Mouse (Mus musculus) MN1 (cell line): ENCODE results near the gene Pcnx2.

ENCODE experiments used
- DNase-seq: peaks from one replicate; pipeline ENCODE4 v3.0.0-alpha.2; 2016; ENCODE audit warnings: low spot score

The Pcnx2 gene

DNA sequence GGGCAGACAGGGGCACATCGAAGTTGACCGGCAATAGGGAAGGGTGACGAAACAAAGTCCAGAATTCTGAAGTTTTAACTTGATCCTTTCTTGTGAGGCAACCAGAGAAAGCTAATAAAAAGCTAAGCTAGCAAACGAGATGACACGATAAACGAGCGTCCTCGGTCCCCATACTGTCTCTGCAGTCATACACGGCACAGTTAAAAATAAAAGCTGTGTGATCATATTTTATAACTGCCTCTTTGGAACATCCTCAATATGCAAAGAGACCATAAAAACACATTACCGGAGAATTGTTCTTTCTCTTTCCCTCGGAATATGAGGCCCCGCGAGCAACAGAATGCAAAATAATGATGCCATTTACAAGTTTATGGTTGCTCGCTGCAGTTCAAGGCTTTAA is 76.1 kb downstream of the Pcnx2 start:
- no peak for DNase-seq

DNA sequence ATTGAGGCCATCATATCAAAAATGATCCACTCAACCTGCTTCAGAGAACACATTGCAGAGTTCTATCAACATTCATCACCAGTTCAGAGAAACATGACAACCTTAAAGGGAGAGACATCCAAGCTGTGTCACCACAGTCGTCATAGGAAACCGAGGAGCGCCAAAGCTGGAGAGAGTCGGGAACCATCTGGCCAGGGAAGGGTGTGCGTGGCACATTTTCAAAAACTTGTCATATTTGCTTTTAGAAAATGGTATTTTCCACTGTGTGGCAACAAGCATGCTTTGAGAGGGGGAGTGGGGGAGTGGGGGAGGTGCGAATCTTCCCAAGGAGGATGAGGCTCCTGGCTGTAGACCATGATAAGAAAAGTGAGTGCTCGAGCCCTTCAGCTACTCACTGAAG is 78.3 kb downstream of the Pcnx2 start:
- DNase-seq: no peak

DNA sequence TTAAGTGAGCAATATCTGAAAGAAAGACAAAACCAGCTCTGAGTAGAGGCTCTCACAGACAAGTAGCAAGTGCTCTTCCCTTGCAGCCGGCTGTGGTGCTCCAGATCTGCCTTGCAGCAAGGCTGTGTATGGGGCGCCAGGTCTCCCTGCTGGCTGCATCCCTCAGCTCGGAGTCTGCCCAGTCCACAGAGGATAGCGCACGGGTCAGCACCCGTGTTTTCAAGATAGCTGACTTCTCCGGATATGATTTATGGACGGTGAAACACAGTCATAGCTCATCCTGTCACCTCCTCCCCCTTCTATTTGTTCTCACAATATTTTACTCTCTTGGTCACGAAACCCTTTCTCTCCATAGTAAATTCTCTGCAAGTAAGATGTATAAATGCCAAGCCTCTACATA is 79.3 kb downstream of the Pcnx2 start:
- DNase-seq: no peak

DNA sequence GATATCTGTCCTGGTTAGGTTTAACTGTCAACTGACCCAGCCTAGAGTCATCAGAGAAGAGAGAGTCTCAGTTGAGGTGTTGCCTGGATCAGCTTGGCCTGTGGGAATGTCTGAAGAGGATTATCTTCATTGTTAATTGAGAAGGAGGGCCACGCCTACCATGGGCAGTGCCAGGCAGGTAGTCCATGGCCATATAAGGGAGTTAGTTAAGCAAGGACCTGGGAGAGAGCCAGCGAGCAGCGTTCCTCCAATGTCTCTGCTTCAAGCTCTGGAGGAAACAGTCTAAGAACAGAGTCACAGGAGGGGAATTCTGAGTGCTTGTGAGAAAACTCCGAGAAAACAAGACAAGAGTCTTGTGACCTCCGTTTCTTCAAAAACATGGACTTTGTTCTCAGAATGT is 81.4 kb downstream of the Pcnx2 start:
- DNase-seq: no peak

DNA sequence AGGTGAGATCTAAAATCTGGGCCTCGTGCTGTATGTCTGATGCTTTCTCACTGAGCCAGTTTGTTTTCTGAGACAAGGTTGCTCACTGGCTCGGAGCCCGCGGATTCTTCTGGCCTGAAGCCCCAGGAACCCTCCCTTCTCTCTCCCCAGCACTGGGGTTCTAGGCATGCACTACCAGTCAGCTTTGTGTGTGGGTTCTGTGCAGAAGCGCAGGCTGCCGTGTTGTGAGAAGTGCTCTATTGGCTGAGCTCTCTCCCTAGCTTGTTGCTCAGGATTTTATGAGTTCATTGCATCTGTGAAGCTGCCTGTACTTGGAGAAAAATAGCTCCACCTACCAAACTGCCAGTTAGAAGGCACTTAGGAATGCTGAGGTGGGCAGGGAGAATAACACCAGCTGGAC is 89.3 kb downstream of the Pcnx2 start:
- no peak for DNase-seq

DNA sequence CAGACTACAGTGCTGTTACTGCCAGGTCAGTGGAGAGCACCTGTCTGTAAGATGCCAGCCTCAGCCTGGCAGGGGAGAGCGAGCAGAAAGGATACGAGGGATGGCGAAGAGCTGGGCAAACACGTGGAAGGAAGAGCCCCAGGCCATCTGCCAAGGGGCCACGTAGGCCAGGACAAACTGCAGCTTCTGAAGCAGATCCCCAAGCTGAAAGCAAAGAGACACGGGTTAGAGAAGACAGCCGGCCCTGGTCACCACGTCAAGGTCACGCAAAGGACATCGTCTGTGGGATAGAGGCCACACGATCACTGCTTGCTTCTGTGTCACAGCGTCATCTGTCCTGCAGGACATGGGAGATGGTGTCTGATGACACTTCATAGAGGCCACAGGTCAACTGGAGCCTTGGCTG is 90.2 kb downstream of the Pcnx2 start:
- DNase-seq: no peak

DNA sequence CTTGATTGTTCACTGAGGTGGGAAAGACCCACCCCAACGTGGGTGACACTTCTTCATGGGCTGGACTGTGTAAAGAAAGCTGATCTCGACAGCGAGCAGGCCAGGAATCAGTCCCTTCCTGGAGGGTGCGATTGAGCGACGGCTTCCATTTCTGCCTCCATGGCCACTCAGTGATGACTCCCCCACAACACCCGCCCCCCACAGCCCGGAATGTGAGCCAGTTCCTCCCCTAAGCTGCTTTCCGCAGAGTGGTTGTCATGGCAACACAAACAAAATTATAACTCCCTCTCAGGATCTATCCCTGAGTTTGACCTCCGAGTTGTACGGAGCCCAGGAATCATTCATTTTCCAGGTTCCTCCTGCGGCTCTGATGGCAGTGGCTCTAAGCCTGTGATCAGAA is 91.7 kb downstream of the Pcnx2 start:
- no peak for DNase-seq

DNA sequence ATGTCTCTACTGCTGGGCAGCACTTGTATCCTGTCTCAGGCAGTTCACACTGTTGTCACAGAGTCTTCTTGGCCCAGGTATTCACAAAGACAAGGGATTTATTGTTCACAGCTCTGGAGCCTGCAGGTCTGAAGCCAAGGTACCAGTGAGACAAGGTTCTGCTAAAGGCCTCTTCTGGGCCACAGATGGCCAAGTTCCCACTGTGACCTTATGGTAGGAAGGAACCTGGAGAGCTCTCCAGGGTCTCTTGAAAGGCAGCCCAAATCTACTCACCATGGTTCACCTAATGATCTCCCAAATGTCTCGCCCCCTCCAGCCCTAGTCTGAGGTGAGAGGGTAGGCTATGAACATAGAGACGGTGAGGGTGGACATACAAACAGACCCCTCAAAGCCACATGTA is 101.1 kb downstream of the Pcnx2 start:
- no peak for DNase-seq

DNA sequence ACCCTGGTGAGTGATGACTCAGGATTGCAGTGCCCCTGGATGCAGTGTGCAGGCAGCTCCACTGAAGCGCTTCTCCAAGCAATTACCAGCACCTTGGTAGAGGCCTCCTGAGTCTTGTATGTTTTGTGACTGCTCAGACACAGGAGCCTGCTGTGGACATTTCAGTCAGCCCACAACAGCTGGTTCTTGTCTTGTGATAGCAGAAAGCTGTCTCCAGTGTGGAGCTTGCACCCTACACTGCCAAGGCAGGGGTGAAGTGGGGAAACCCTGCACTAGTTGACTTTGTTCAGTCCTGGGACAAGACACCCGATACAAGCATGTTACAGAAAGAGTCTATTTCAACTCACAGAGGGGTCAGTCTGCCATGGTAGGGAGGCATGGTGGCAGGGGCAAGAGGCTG is 102.8 kb downstream of the Pcnx2 start:
- no peak for DNase-seq

DNA sequence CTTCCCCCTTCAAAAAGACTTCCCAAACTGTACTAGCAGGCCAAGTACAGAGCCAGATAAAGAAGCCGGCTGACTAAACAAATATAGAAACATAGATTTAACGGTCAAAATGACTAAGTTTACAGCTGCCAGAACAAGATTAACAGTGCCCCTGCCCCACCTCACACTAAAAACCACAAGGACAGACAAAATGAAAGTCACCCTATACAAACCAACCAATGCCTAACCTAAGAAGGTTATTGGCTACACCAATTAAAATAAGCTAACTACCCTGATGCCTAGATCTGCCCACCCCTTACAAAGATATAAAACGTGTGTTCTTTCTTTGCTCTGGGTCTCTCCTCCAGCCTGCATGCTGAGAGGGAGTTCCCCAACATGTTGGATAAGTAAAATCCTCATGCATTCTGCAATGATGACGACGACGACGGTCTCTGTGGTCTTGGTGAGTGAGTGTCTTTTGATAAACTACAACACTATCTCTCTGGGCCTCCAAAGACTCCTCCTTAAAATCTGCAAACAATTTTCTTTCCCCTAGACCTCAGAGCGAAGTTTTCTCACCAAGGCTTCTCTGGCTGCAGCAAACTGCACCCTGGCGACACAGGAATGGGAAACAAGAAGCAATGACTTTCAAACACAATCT is 105.2 kb downstream of the Pcnx2 start:
- no peak for DNase-seq

DNA sequence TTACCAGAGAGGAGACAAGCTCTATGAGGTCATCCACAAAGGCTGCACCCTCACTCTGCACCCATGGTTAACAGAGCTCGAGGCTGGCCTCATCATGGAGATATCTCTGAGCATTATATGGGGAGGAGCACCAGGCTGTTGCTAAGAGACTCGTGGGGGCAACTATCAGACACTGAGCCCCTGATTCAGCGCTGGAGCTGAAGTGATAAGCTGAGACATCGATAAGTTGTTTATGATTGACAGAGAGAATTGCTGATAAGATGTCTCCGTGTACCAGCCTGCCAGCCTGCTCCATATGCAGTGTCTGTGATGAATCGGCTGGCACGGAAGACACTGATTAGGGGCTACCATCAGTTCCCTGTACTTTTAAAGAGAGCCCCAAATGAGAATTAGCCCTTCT is 111.2 kb downstream of the Pcnx2 start:
- no peak for DNase-seq

DNA sequence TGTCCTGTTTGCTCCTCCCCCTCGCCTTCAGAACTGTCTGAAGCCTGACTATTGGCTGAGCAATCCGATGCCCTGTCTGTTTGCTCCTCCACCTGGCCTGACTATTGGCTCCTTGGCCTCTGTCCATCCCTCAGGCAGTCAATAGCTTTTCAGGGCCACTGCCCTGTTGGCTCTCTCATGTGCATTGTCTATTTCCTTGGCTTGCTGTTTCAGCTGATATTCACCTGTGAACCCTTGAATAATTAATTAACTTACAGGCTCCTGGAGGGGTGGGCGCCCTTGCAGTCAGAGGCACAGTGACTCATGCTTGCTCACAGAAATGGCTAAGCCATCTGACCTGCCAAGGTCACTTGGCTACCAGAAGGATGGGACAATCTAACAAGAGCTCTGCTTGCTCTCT is 116.0 kb downstream of the Pcnx2 start:
- DNase-seq: peak; percentile 58

DNA sequence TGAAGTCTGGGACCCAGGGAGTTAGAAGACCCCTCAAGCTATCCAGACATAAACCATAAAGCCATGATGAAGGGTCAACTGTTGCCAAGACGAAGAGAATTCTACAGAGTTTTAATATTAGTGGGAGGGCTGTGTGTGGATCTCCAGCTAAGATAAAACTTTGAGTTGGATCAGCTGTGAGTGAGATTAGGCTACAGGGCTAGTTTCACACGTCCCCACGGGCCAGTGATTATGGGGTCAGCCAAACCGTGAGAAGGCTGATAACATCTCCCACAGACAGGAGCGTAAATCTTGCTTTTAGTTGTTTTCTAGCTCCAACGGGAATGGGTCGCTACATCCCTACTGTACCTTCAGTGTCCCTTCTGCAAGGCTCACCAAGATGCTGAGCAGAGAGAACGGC is 118.5 kb downstream of the Pcnx2 start:
- DNase-seq: no peak

DNA sequence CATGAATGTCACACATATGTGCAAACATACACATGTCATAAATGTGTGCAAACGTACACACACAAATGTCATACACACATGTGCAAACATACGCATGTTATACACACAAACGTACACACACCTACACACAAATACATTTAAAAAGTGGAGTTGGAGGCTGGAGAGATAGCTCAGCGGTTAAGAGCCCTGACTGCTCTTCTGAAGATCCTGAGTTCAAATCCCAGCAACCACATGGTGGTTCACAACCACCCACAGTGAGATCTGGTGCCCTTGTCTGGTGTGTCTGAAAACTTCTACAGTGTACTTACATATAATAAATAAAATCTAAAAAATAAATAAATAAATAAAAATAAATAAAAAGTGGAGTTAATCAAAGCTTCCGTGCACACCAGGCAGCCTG is 119.2 kb downstream of the Pcnx2 start:
- DNase-seq: no peak

DNA sequence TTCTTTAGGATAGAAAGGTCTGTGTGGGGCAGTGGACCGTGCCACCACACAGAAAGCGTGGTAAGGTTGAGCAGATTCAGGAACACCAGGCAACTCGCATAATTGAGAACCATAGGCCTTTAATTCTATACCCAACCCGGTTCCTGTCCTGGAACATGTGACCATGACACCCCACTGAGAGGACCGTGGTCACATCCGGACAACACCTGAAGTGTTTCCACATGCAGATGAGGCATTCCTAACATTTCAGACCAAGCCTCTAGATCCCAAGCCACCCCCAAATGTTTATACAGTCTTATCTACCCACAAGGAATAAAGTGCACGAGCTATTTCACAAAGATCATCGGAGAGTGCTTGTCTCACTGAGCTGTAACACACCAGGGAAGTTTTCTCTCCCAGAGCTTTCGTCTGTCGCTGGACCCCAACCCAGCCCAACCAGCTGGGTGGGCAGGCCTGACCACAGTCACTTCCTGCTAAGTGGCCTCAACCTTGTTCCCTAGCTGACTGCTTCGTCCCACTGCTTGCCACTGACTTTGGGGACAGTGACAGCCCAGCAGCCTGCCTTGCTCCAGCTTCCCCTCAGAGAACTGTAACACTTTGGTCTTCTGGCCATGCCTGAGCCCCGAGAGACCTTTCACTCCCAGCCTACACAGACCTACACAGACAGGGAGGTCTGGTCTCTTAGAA is 120.5 kb downstream of the Pcnx2 start:
- no peak for DNase-seq

DNA sequence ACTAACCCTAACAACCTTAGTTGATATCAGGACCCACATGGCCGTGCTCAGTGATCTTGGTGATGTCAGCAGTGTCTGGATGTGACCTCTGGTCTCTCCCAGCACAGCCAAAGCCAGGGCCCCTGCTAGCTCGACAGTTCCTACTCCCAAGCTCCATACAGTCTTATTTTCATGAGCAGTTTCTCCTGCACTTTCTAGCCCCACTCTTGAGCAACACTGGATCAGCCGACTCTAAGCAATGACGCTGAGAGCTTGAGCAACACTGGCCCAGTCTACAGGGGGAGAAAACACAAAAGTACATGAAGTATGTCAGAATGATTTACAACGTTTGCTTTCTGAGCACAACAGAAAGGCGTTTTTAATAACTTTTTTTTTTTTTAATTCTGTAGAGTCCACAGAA is 121.3 kb downstream of the Pcnx2 start:
- no peak for DNase-seq

DNA sequence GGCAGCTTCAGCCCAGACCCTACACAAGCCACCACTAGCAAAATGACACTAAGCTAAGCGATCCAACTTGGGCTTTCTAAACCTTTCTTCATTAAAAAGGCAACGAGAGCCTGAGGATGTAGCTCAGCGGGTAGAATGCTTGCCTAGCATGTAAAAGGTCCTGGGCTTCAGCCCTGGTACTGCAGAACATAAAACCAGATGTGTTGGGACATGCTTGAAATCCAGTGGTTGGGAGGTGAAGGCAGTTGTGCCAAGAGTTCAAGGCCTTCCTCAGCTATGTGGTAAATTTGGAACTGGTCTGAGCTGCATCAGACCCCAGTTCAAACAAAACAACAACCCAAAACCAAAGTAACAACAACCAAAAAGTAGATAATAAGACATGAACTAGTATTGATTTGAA is 121.8 kb downstream of the Pcnx2 start:
- no peak for DNase-seq

DNA sequence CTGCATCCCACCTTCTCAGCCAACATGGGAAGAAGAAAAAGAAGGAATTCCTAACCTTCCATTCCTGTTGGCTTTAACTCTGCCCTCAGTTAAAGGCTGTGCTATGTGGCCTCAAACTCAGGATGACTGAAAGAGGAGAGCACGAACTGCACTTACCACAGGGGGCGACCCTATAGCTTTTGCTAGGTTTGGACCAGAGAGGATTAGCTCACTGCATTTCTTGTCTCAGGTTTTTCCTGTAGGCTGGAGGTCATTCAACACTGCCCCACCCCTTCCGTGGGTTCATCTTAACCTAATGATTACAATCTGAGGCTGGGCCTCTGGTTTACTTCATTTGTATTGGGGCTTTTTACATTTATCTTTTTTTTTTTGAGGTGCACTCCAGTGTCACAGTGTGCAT is 123.1 kb downstream of the Pcnx2 start:
- no peak for DNase-seq

DNA sequence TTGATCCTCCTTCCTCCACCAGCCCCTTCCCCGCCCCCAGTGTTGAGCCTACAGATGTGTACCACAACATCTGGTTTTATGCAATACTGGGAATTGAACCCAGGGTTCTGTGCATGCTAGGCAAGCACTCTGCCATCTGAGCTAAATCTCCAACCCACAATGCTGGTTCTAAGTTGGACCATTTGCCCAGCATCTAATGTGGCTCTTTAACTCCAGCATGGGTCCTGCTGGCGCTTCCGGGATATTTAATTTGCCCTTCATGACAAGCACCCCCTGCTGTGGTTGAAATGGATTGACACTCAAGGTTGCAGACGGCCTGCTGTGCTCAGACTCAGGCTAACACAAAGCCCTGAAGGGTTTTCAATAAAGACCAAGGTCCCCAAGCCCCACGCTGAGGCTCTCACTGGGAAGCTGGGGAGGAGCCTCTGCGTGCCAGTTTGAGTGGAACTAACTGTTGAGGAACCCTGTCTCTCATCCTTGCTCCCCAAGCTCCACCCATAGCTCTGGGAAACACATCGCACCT is 124.8 kb downstream of the Pcnx2 start:
- no peak for DNase-seq

DNA sequence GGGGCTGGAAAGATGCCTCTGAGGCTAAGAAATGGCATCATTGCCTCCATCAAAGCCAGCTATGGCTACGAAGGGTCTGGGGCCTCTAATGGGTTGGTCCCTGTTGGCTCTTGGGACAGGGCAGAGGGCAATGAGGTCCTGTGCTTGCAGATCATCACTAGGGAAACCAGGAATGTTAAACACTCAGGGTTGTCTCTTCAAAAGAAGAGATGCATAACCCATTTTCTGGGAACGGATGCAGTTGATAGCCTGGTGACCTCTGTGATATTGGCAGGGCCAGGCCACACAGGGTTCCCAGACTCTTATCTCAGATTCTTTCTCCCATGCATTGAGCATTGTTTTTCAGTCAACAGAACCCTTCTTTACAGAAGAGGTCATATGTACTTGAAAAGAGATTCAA is 125.8 kb downstream of the Pcnx2 start:
- DNase-seq: no peak

DNA sequence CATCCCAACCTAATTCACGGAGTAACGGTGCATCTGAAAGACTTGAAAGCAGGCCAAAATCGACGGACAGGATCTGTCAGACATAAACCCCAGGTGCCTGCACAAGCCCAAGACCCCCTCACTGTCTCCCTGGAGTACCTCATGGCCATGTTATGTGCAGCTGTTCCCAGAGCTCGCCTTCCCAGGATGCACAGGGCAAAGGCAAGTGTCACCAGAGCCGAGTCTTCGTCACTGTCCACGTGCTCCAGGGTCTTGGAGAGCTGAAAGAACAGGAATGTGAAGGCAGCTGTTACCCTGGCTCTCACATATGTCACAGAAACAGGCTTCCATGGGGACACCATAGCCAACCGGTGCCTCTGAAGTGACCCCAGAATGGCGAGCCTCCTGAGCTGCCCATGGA is 130.0 kb downstream of the Pcnx2 start:
- DNase-seq: no peak

DNA sequence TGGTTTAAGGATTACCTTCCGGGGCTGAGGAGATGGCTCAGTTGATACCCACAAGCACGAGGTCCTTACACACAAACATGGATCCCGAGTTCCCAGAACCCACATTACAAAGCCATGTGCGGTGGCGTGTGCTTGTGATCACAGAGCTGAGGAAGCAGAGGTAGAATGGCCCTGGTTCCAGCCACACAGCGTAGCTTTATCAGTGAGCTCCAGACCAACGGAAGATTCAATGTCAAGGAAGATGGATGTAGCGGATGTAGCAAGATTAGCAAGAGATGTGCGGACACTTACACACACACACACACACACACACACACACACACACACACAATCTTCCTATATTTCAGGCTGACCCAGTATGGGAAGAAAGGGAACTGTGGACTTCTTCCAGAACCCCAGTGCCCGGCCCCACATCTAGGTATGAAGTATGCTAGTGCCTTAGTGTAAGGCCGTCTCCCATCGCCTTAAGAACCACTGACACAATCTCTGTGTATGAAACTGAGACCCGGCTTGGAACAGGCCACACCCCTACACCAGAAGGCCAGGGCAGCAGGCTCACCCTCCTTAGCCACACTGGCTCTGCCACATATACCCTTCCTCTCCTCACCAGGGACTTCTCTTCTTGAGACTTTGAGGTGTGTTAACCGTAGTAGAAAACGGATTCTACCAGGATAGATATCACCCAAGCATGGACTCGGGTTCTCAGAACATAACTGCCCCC is 134.9 kb downstream of the Pcnx2 start:
- DNase-seq: no peak

DNA sequence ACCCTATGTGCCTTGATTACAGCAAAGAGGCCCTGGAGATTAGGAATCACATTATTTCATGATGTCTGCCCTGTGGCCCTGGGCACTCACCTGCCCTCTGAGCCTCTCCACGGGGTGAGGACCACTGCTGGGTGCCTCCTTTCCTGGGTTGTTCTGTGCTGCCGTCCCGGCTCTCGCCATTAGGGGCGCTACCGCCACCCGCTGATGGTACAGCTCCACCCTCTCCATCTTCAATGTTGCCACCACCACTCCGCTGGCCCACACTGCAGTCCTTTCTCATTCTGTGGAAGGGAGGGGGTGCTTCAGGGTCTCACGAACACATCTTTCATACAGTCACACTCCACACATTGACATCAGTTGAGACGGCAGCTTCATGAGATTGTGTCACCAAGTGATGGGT is 139.1 kb downstream of the Pcnx2 start:
- DNase-seq: no peak
